Mouse (Mus musculus): ENCODE results near the gene Abhd17b. TPM values are rescaled to one million over a fixed set of nuclear protein-coding genes. Genes with fewer than 3 reads are reported as not detected.

Abhd17b gene
- polyA plus RNA-seq (2015; fragmentation: Nextera tagmentation; extraction: Ambion mirVana): 31.8 and 32.6 TPM in 2 replicates

GRCm38 (mm10) chr19:21653172-21653981, at the start of gene Abhd17b:
TSS of gene Abhd17b (plus strand) at chr19:21653185.
- H3K4me2 ChIP-seq (replicated peaks): peak within 1 kb of the TSS; percentile 72
- peak within 1 kb of the TSS; percentile 84 for H3K9ac ChIP-seq
- peak; percentile 20 for ATAC-seq (ENCODE audit: insufficient number of reproducible peaks, low FRiP score, low TSS enrichment, low read depth)
- under 1% methylated on average over 103 of the region's 105 CpGs for WGBS
- H3K4me1 ChIP-seq: peaks cover 15% of the 10 kb centered on the region
- H3K9me3 ChIP-seq (replicated peaks): no peaks in the 10 kb centered on the region
- no peaks in the 10 kb centered on the region for H3K27me3 ChIP-seq
- H3K27ac ChIP-seq (replicated peaks): peak within 1 kb of the TSS; percentile 96
- H3K36me3 ChIP-seq: no peaks in the 10 kb centered on the region
- peak within 1 kb of the TSS; percentile 89 for H3K4me3 ChIP-seq (replicated peaks)

GRCm38 (mm10) chr19:21603836-21604235, 49.1 kb upstream of the Abhd17b start:
- no peak for ATAC-seq (ENCODE audit: insufficient number of reproducible peaks, low FRiP score, low TSS enrichment, low read depth)
- H3K27ac ChIP-seq (replicated peaks): no peak overlapping the region
- no peaks in the 10 kb centered on the region for H3K9me3 ChIP-seq (replicated peaks)
- H3K4me1 ChIP-seq: peaks cover 9% of the 10 kb centered on the region; the same call in 1 of the 2 replicates
- WGBS: 70% methylated on average over 3 of the region's 3 CpGs
- H3K36me3 ChIP-seq: no peaks in the 10 kb centered on the region
- no peak overlapping the region for H3K4me3 ChIP-seq (replicated peaks)
- H3K4me2 ChIP-seq (replicated peaks): no peak overlapping the region
- no peaks in the 10 kb centered on the region for H3K27me3 ChIP-seq
- H3K9ac ChIP-seq: no peak overlapping the region

- no peaks in the 10 kb centered on the region for H3K36me3 ChIP-seq
- no peaks in the 10 kb centered on the region for H3K27me3 ChIP-seq
- H3K4me1 ChIP-seq: no peaks in the 10 kb centered on the region
- H3K9me3 ChIP-seq (replicated peaks): no peaks in the 10 kb centered on the region
- no peak overlapping the region for H3K27ac ChIP-seq (replicated peaks)
- no peak overlapping the region for H3K4me2 ChIP-seq (replicated peaks)
- H3K9ac ChIP-seq: no peak overlapping the region
- 69% methylated on average over 3 of the region's 3 CpGs for WGBS
- H3K4me3 ChIP-seq (replicated peaks): no peak overlapping the region
- no peak for ATAC-seq (ENCODE audit: insufficient number of reproducible peaks, low FRiP score, low TSS enrichment, low read depth)
Measured at GRCm38 (mm10) chr19:21605294-21605693, 47.7 kb upstream of the Abhd17b start.

- no peak overlapping the region for H3K4me3 ChIP-seq (replicated peaks)
- H3K9ac ChIP-seq: no peak overlapping the region
- no peaks in the 10 kb centered on the region for H3K4me1 ChIP-seq
- no peaks in the 10 kb centered on the region for H3K27me3 ChIP-seq
- H3K27ac ChIP-seq (replicated peaks): no peak overlapping the region
- 59% methylated on average over 6 of the region's 6 CpGs for WGBS
- no peaks in the 10 kb centered on the region for H3K36me3 ChIP-seq
- H3K9me3 ChIP-seq (replicated peaks): no peaks in the 10 kb centered on the region
- no peak for ATAC-seq (ENCODE audit: insufficient number of reproducible peaks, low FRiP score, low TSS enrichment, low read depth)
- H3K4me2 ChIP-seq (replicated peaks): no peak overlapping the region
Measured at GRCm38 (mm10) chr19:21610240-21610639, 42.7 kb upstream of the Abhd17b start.

GRCm38 (mm10) chr19:21611297-21611696, 41.7 kb upstream of the Abhd17b start:
- Histone ChIP-seq H3K9me3 (replicated peaks) (no peaks in the 10 kb centered on the region), H3K27ac (replicated peaks) (no peak overlapping the region), H3K4me1 (no peaks in the 10 kb centered on the region), H3K36me3 (no peaks in the 10 kb centered on the region), H3K4me2 (replicated peaks) (no peak overlapping the region), H3K27me3 (no peaks in the 10 kb centered on the region), H3K9ac (no peak overlapping the region), H3K4me3 (replicated peaks) (no peak overlapping the region)
- WGBS: 50% methylated on average over 6 of the region's 6 CpGs
- ATAC-seq (ENCODE audit: insufficient number of reproducible peaks, low FRiP score, low TSS enrichment, low read depth): no peak

GRCm38 (mm10) chr19:21611725-21612575, 41.0 kb upstream of the Abhd17b start:
- H3K9me3 ChIP-seq (replicated peaks): no peaks in the 10 kb centered on the region
- H3K36me3 ChIP-seq: no peaks in the 10 kb centered on the region
- no peaks in the 10 kb centered on the region for H3K27me3 ChIP-seq
- no peak overlapping the region for H3K27ac ChIP-seq (replicated peaks)
- no peak overlapping the region for H3K4me2 ChIP-seq (replicated peaks)
- H3K4me3 ChIP-seq (replicated peaks): no peak overlapping the region
- H3K4me1 ChIP-seq: no peaks in the 10 kb centered on the region
- WGBS: 87% methylated on average over 9 of the region's 9 CpGs
- ATAC-seq (ENCODE audit: insufficient number of reproducible peaks, low FRiP score, low TSS enrichment, low read depth): no peak
- no peak overlapping the region for H3K9ac ChIP-seq

GRCm38 (mm10) chr19:21615801-21616200, 37.2 kb upstream of the Abhd17b start:
- no peak overlapping the region for H3K9ac ChIP-seq
- H3K9me3 ChIP-seq (replicated peaks): no peaks in the 10 kb centered on the region
- H3K4me3 ChIP-seq (replicated peaks): no peak overlapping the region
- no peaks in the 10 kb centered on the region for H3K4me1 ChIP-seq
- no peak overlapping the region for H3K27ac ChIP-seq (replicated peaks)
- WGBS: 90% methylated on average over 3 of the region's 3 CpGs
- peaks cover 4% of the 10 kb centered on the region; the same call in 1 of the 2 replicates for H3K36me3 ChIP-seq
- no peak for ATAC-seq (ENCODE audit: insufficient number of reproducible peaks, low FRiP score, low TSS enrichment, low read depth)
- no peaks in the 10 kb centered on the region for H3K27me3 ChIP-seq
- no peak overlapping the region for H3K4me2 ChIP-seq (replicated peaks)

- no peak overlapping the region for H3K4me2 ChIP-seq (replicated peaks)
- ATAC-seq (ENCODE audit: insufficient number of reproducible peaks, low FRiP score, low TSS enrichment, low read depth): no peak
- no peaks in the 10 kb centered on the region for H3K36me3 ChIP-seq
- WGBS: 81% methylated on average over 3 of the region's 3 CpGs
- no peak overlapping the region for H3K27ac ChIP-seq (replicated peaks)
- no peaks in the 10 kb centered on the region for H3K9me3 ChIP-seq (replicated peaks)
- no peaks in the 10 kb centered on the region for H3K4me1 ChIP-seq
- H3K4me3 ChIP-seq (replicated peaks): no peak overlapping the region
- H3K27me3 ChIP-seq: no peaks in the 10 kb centered on the region
- H3K9ac ChIP-seq: no peak overlapping the region
Measured at GRCm38 (mm10) chr19:21623410-21624147, 29.4 kb upstream of the Abhd17b start.

- 87% methylated on average over 4 of the region's 4 CpGs for WGBS
- Histone ChIP-seq H3K9ac (no peak overlapping the region), H3K4me2 (replicated peaks) (no peak overlapping the region), H3K9me3 (replicated peaks) (no peaks in the 10 kb centered on the region), H3K4me3 (replicated peaks) (no peak overlapping the region), H3K4me1 (no peaks in the 10 kb centered on the region), H3K27me3 (no peaks in the 10 kb centered on the region), H3K27ac (replicated peaks) (no peak overlapping the region), H3K36me3 (no peaks in the 10 kb centered on the region)
- ATAC-seq (ENCODE audit: insufficient number of reproducible peaks, low FRiP score, low TSS enrichment, low read depth): no peak
Measured at GRCm38 (mm10) chr19:21624148-21624535, 28.8 kb upstream of the Abhd17b start.

GRCm38 (mm10) chr19:21626271-21626988, 26.6 kb upstream of the Abhd17b start:
- WGBS: 79% methylated on average over 6 of the region's 6 CpGs
- H3K4me3 ChIP-seq (replicated peaks): no peak overlapping the region
- H3K4me1 ChIP-seq: no peaks in the 10 kb centered on the region
- no peak overlapping the region for H3K27ac ChIP-seq (replicated peaks)
- H3K36me3 ChIP-seq: no peaks in the 10 kb centered on the region
- no peak for ATAC-seq (ENCODE audit: insufficient number of reproducible peaks, low FRiP score, low TSS enrichment, low read depth)
- H3K27me3 ChIP-seq: no peaks in the 10 kb centered on the region
- no peak overlapping the region for H3K4me2 ChIP-seq (replicated peaks)
- H3K9ac ChIP-seq: no peak overlapping the region
- H3K9me3 ChIP-seq (replicated peaks): no peaks in the 10 kb centered on the region
